Mouse (Mus musculus) right cerebral cortex, postnatal 36 days (tissue): ENCODE results near the gene Mrpl12.

Source experiments
- DNase-seq, 2 experiments: peaks; one replicate each; pipeline ENCODE4 v3.0.0; 2022; ENCODE audit warnings: low spot score in 2 of 2, mixed read lengths in 1 of 2

Mrpl12 gene

GRCm38 (mm10) chr11:120472052-120472451 lies 12.4 kb upstream of the Mrpl12 start:
- no peak for DNase-seq

GRCm38 (mm10) chr11:120483448-120483934 lies 922 bp upstream of the Mrpl12 start:
- no peak for DNase-seq

- DNase-seq = no peak
Measured at GRCm38 (mm10) chr11:120485251-120485650, 838 bp downstream of the Mrpl12 start.

- no peak for DNase-seq
Measured at GRCm38 (mm10) chr11:120488516-120488915, 4.1 kb downstream of the Mrpl12 start.

- peak in 1 of 2 experiments; percentile 34 for DNase-seq
Measured at GRCm38 (mm10) chr11:120489054-120489761, 4.8 kb downstream of the Mrpl12 start.

- DNase-seq = no peak
Measured at GRCm38 (mm10) chr11:120490291-120491046, 6.1 kb downstream of the Mrpl12 start.

GRCm38 (mm10) chr11:120491317-120492023 lies 7.1 kb downstream of the Mrpl12 start, which contains the start of gene Slc25a10:
TSS of gene Slc25a10 (plus strand) at chr11:120491840.
- peak; percentile 79 to 86 for DNase-seq

- DNase-seq = peak in 1 of 2 experiments; percentile 29
Measured at GRCm38 (mm10) chr11:120492024-120492877, 7.8 kb downstream of the Mrpl12 start.

- DNase-seq = no peak
Measured at GRCm38 (mm10) chr11:120492878-120493203, 8.4 kb downstream of the Mrpl12 start.

- no peak for DNase-seq
Measured at GRCm38 (mm10) chr11:120493351-120493750, 8.9 kb downstream of the Mrpl12 start.

GRCm38 (mm10) chr11:120493911-120494310 lies 9.5 kb downstream of the Mrpl12 start:
- DNase-seq = no peak

- no peak for DNase-seq
Measured at GRCm38 (mm10) chr11:120497436-120497835, 13.0 kb downstream of the Mrpl12 start.

GRCm38 (mm10) chr11:120498226-120498625 lies 13.8 kb downstream of the Mrpl12 start:
- no peak for DNase-seq

GRCm38 (mm10) chr11:120498891-120499290 lies 14.5 kb downstream of the Mrpl12 start:
- DNase-seq = no peak

- no peak for DNase-seq
Measured at GRCm38 (mm10) chr11:120499894-120500293, 15.5 kb downstream of the Mrpl12 start.

GRCm38 (mm10) chr11:120500357-120500756 lies 15.9 kb downstream of the Mrpl12 start:
- no peak for DNase-seq

GRCm38 (mm10) chr11:120501018-120501417 lies 16.6 kb downstream of the Mrpl12 start:
- no peak for DNase-seq

- no peak for DNase-seq
Measured at GRCm38 (mm10) chr11:120501701-120502100, 17.3 kb downstream of the Mrpl12 start.

GRCm38 (mm10) chr11:120505661-120506060 lies 21.2 kb downstream of the Mrpl12 start:
- no peak for DNase-seq

GRCm38 (mm10) chr11:120506899-120507298 lies 22.5 kb downstream of the Mrpl12 start:
- no peak for DNase-seq

GRCm38 (mm10) chr11:120507611-120508289 lies 23.3 kb downstream of the Mrpl12 start:
- no peak for DNase-seq
